Mouse (Mus musculus): ENCODE results near the gene Gm10715.
"Not testable (repeated sequence)": the region's sequence is repeated elsewhere in the genome, so short reads cannot be mapped to it uniquely, and the experiment has no call there.

Gene Gm10715

DNA sequence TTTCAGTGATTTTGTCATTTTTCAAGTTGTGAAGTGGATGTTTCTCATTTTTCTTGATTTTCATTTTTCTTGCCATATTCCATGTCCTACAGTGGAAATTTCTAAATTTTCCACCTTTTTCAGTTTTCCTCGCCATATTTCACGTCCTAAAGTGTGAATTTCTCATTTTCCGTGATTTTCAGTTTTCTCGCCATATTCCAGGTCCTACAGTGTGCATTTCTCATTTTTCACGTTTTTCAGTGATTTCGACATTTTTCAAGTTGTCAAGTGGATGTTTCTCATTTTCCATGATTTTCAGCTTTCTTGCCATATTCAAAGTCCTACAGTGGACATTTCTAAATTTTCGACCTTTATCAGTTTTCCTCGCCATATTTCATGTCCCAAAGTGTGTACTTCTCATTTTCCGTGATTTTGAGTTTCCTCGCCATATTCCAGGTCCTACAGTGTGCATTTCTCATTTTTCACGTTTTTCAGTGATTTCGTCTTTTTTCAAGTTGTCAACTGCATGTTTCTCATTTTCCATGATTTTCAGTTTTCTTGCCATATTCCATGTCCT, 11.7 kb upstream of the Gm10715 start, which contains the start of gene Gm10717:
Gm10717 (plus strand) TSS at position 506 of the 556 bp plus-strand sequence.
- DNase-seq = peak in 1 of 2 experiments; percentile 12

DNA sequence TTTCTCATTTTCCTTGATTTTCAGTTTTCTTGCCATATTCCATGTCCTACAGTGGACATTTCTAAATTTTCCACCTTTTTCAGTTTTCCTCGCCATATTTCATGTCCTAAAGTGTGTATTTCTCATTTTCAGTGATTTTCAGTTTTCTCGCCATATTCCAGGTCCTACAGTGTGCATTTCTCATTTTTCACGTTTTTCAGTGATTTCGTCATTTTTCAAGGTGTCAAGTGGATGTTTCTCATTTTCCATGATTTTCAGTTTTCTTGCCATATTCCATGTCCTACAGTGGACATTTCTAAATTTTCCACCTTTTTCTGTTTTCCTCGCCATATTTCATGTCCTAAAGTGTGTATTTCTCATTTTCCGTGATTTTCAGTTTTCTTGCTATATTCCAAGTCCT, 11.0 kb upstream of the Gm10715 start:
- peak; percentile 4 to 71 for DNase-seq

DNA sequence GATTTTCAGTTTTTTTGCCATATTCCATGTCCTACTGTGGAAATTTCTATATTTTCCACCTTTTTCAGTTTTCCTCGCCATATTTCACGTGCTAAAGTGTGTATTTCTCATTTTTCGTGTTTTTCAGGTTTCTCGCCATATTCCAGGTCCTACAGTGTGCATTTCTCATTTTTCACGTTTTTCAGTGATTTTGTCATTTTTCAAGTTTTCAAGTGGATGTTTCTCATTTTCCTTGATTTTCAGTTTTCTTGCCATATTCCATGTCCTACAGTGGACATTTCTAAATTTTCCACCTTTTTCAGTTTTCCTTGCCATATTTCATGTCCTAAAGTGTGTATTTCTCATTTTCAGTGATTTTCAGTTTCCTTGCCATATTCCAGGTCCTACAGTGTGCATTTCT, 10.5 kb upstream of the Gm10715 start:
- DNase-seq = not testable (repeated sequence)

DNA sequence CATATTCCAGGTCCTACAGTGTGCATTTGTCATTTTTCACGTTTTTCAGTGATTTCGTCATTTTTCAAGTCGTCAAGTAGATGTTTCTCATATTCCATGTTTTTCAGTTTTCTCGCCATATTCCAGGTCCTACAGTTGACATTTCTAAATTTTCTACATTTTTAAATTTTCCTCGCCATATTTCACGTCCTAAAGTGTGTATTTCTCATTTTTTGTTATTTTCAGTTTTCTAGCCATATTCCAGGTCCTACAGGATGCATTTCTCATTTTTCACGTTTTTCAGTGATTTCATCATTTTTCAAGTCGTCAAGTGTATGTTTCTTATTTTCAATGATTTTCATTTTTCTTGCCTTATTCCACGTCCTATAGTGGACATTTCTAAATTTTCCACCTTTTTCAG, 9.9 kb upstream of the Gm10715 start:
- DNase-seq = not testable (repeated sequence)

DNA sequence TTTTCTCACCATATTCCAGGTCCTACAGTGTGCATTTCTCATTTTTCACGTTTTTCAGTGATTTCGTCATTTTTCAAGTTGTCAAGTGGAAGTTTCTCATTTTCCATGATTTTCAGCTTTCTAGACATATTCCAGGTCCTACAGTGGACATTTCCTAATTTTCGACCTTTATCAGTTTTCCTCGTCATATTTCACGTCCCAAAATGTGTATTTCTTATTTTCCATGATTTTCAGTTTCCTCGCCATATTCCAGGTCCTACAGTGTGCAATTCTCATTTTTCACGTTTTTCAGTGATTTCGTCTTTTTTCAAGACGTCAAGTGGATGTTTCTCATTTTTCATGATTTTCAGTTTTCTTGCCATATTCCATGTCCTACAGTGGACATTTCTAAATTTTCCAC, 9.5 kb upstream of the Gm10715 start:
- DNase-seq = not testable (repeated sequence)

DNA sequence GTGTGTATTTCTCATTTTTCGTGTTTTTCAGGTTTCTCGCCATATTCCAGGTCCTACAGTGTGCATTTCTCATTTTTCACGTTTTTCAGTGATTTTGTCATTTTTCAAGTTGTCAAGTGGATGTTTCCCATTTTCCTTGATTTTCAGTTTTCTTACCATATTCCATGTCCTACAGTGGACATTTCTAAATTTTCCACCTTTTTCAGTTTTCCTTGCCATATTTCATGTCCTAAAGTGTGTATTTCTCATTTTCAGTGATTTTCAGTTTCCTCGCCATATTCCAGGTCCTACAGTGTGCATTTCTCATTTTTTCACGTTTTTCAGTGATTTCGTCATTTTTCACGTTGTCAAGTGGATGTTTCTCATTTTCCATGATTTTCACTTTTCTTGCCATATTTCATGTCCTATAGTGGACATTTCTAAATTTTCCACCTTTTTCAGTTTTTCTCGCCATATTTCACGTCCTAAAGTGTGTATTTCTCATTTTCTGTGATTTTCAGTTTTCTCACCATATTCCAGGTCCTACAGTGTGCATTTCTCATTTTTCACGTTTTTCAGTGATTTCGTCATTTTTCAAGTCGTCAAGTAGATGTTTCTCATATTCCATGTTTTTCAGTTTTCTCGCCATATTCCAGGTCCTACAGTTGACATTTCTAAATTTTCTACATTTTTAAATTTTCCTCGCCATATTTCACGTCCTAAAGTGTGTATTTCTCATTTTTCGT, 7.2 kb upstream of the Gm10715 start:
- DNase-seq = not testable (repeated sequence)

DNA sequence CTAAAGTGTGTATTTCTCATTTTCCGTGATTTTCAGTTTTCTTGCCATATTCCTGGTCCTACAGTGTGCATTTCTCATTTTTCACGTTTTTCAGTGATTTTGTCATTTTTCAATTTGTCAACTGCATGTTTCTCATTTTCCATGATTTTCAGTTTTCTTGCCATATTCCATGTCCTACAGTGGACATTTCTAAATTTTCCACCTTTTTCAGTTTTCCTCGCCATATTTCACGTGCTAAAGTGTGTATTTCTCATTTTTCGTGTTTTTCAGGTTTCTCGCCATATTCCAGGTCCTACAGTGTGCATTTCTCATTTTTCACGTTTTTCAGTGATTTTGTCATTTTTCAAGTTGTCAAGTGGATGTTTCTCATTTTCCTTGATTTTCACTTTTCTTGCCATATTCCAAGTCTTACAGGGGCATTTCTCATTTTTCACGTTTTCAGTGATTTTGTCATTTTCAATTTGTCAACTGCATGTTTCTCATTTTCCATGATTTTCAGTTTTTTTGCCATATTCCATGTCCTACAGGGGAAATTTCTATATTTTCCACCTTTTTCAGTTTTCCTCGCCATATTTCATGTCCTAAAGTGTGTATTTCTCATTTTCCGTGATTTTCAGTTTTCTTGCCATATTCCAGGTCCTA, 5.9 kb upstream of the Gm10715 start:
- not testable (repeated sequence) for DNase-seq

DNA sequence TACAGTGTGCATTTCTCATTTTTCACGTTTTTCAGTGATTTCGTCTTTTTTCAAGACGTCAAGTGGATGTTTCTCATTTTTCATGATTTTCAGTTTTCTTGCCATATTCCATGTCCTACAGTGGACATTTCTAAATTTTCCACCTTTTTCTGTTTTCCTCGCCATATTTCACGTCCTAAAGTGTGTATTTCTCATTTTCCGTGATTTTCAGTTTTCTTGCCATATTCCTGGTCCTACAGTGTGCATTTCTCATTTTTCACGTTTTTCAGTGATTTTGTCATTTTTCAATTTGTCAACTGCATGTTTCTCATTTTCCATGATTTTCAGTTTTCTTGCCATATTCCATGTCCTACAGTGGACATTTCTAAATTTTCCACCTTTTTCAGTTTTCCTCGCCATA, 2.4 kb upstream of the Gm10715 start, which contains the start of gene Gm17535:
Gm17535 (plus strand) TSS at position 301 of the 400 bp plus-strand sequence.
- DNase-seq = not testable (repeated sequence)

DNA sequence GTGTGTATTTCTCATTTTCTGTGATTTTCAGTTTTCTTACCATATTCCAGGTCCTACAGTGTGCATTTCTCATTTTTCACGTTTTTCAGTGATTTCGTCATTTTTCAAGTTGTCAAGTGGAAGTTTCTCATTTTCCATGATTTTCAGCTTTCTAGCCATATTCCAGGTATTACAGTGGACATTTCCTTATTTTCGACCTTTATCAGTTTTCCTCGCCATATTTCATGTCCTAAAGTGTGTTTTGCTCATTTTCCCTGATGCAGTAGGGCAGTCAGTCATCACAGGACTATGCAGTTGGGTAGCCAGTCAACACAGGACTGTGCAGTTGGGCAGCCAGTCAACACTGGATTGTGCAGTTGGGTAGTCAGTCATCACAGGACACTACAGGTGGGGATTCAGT, 1.5 kb downstream of the Gm10715 start:
- DNase-seq = not testable (repeated sequence)

Measured in thymus, adult 18-20 months (tissue).